Mouse (Mus musculus): ENCODE measurements around the gene Hist1h2bf. TPM values are rescaled to one million over a fixed set of nuclear protein-coding genes. Genes with fewer than 3 reads are reported as not detected.
"Not testable (repeated sequence)": the region's sequence is repeated elsewhere in the genome, so short reads cannot be mapped to it uniquely, and the experiment has no call there.

Gene Hist1h2bf
- total RNA-seq, 2 experiments from 2014 or later = 47.0 to 49.6 TPM

GRCm38 (mm10) chr13:23534368-23535131 lies 39.4 kb downstream of the Hist1h2bf start:
- no peak for DNase-seq
- intact Hi-C loops (cut with DNase I; ENCODE audit: low total_unique reads) = no loop called here

- intact Hi-C loops (cut with DNase I; ENCODE audit: low total_unique reads) = not testable (repeated sequence)
- peak; percentile 36 for DNase-seq
Observed at GRCm38 (mm10) chr13:23533560-23534367, 40.2 kb downstream of the Hist1h2bf start, which contains the start of gene Hist1h2af. TSS of gene Hist1h2af (plus strand) at chr13:23533906.

- intact Hi-C loops (cut with DNase I; ENCODE audit: low total_unique reads) = no loop called here
- DNase-seq = no peak
Observed at GRCm38 (mm10) chr13:23532262-23533075, 41.5 kb downstream of the Hist1h2bf start.

- intact Hi-C loops (cut with DNase I; ENCODE audit: low total_unique reads) = no loop called here
- peak; percentile 91 for DNase-seq
Observed at GRCm38 (mm10) chr13:23530901-23531875, 42.8 kb downstream of the Hist1h2bf start, which contains the start of gene Hist1h4h. TSS of gene Hist1h4h (plus strand) at chr13:23531050.

GRCm38 (mm10) chr13:23530181-23530900 lies 43.7 kb downstream of the Hist1h2bf start:
- DNase-seq = peak; percentile 28
- intact Hi-C loops (cut with DNase I; ENCODE audit: low total_unique reads) = no loop called here

GRCm38 (mm10) chr13:23529480-23530165 lies 44.4 kb downstream of the Hist1h2bf start:
- no peak for DNase-seq
- intact Hi-C loops (cut with DNase I; ENCODE audit: low total_unique reads) = loop anchor here (10.0 kb wide), 1 partner anchor 1505 kb away; no protein-coding TSS in a partner anchor

- no peak for DNase-seq
- intact Hi-C loops (cut with DNase I; ENCODE audit: low total_unique reads) = loop anchor here (10.0 kb wide), 1 partner anchor 1504 kb away; no protein-coding TSS in a partner anchor
Observed at GRCm38 (mm10) chr13:23529005-23529404, 45.0 kb downstream of the Hist1h2bf start.

- peak; percentile 81 for DNase-seq
- intact Hi-C loops (cut with DNase I; ENCODE audit: low total_unique reads) = loop anchor here (10.0 kb wide), 1 partner anchor 1502 kb away; no protein-coding TSS in a partner anchor
Observed at GRCm38 (mm10) chr13:23526312-23526711, 47.7 kb downstream of the Hist1h2bf start.

- intact Hi-C loops (cut with DNase I; ENCODE audit: low total_unique reads) = loop anchor here (10.0 kb wide), 1 partner anchor 1501 kb away; no protein-coding TSS in a partner anchor
- DNase-seq = no peak
Observed at GRCm38 (mm10) chr13:23525901-23526300, 48.1 kb downstream of the Hist1h2bf start.

- peak; percentile 70 for DNase-seq
- intact Hi-C loops (cut with DNase I; ENCODE audit: low total_unique reads) = loop anchor here (10.0 kb wide), 1 partner anchor 1500 kb away; no protein-coding TSS in a partner anchor
Observed at GRCm38 (mm10) chr13:23524654-23525053, 49.3 kb downstream of the Hist1h2bf start.

GRCm38 (mm10) chr13:23523976-23524375 lies 50.0 kb downstream of the Hist1h2bf start:
- intact Hi-C loops (cut with DNase I; ENCODE audit: low total_unique reads) = loop anchor here (10.0 kb wide), 1 partner anchor 1499 kb away; no protein-coding TSS in a partner anchor
- no peak for DNase-seq

Small RNA genes lying within 50 kb of the gene (microRNA-seq; reads per million reads assigned to microRNA genes)
- 0 reads per million in 2 experiments for gene Gm44297
- 0 reads per million in 2 experiments for gene Gm44359
- 0 reads per million in 2 experiments for gene Gm44394

Other genes starting within 250 kb of the Hist1h2bf start
- 10 to 100 TPM; 11.5 TPM for gene Zfp322a, start 205.0 kb downstream of the Hist1h2bf start, total RNA-seq (2021)
- 1 to 10 TPM; 4.5 to 4.7 TPM for gene Abt1, start 150.3 kb downstream of the Hist1h2bf start, total RNA-seq (2021)
- gene Btn1a1, start 108.3 kb downstream of the Hist1h2bf start, total RNA-seq (2021) = not detected
- gene Btn2a2, start 85.3 kb downstream of the Hist1h2bf start, total RNA-seq (2021) = not detected
- gene Hist1h4h, start 43.1 kb downstream of the Hist1h2bf start, total RNA-seq (2021) = 100 to 1,000 TPM; 281 to 294 TPM
- 10 to 100 TPM; 61.2 to 77.1 TPM for gene Hist1h2af, start 40.3 kb downstream of the Hist1h2bf start, total RNA-seq (2021)
- 10 to 100 TPM; 19.9 to 21.2 TPM for gene Hist1h3g, start 38.8 kb downstream of the Hist1h2bf start, total RNA-seq (2021)
- 1 to 10 TPM; 5.5 to 5.7 TPM for gene Hist1h2bh, start 30.8 kb downstream of the Hist1h2bf start, total RNA-seq (2021)
- gene Hist1h3f, start 30.1 kb downstream of the Hist1h2bf start, total RNA-seq (2021) = 10 to 100 TPM; 24.2 to 25.2 TPM
- gene Hist1h4f, start 22.5 kb downstream of the Hist1h2bf start, total RNA-seq (2021) = 100 to 1,000 TPM; 118 to 120 TPM
- gene Hist1h1d, start 20.9 kb downstream of the Hist1h2bf start, total RNA-seq (2021) = 1 to 10 TPM; 8.2 to 9.3 TPM
- 10 to 100 TPM; 54.8 to 55.8 TPM for gene Hist1h3e, start 11.8 kb downstream of the Hist1h2bf start, total RNA-seq (2021)
- 10 to 100 TPM; 15.2 to 16.6 TPM for gene Hist1h2ae, start 3.0 kb downstream of the Hist1h2bf start, total RNA-seq (2021)
- 100 to 1,000 TPM; 102 to 113 TPM for gene Hist1h2bg, start 2.8 kb downstream of the Hist1h2bf start, total RNA-seq (2021)
- 10 to 100 TPM; 13.9 to 14.8 TPM for gene Hist1h2ad, start 185 bp upstream of the Hist1h2bf start, total RNA-seq (2021)
- 10 to 100 TPM; 13.5 to 15.2 TPM for gene Hist1h3d, start 1.6 kb upstream of the Hist1h2bf start, total RNA-seq (2021)
- gene Hist1h4d, start 7.4 kb upstream of the Hist1h2bf start, total RNA-seq (2021) = 10 to 100 TPM; 88.4 to 95.8 TPM
- gene Hist1h2be, start 46.9 kb upstream of the Hist1h2bf start, total RNA-seq (2021) = 10 to 100 TPM; 25.3 to 25.8 TPM
- gene Hist1h1e, start 48.4 kb upstream of the Hist1h2bf start, total RNA-seq (2021) = 100 to 1,000 TPM in 1 of 2 experiments, 10 to 100 TPM in 1; 91.2 to 121 TPM
- 1 to 10 TPM; 3.1 to 3.7 TPM for gene Hist1h2ac, start 109.8 kb upstream of the Hist1h2bf start, total RNA-seq (2021)
- 10 to 100 TPM; 75.5 to 80.0 TPM for gene Hist1h2bc, start 110.0 kb upstream of the Hist1h2bf start, total RNA-seq (2021)
- not detected for gene Hist1h1t, start 121.6 kb upstream of the Hist1h2bf start, total RNA-seq (2021)
- gene Hist1h4c, start 124.3 kb upstream of the Hist1h2bf start, total RNA-seq (2021) = 10 to 100 TPM; 94.2 to 99.8 TPM
- 10 to 100 TPM; 15.3 to 17.6 TPM for gene Hfe, start 136.7 kb upstream of the Hist1h2bf start, total RNA-seq (2021)
- gene Hist1h1c, start 164.6 kb upstream of the Hist1h2bf start, total RNA-seq (2021) = 100 to 1,000 TPM; 258 to 269 TPM
- 10 to 100 TPM; 31.6 to 33.2 TPM for gene Hist1h3c, start 171.4 kb upstream of the Hist1h2bf start, total RNA-seq (2021)
- gene Hist1h2bb, start 172.5 kb upstream of the Hist1h2bf start, total RNA-seq (2021) = 10 to 100 TPM; 42.8 to 44.6 TPM
- gene Hist1h2ab, start 176.9 kb upstream of the Hist1h2bf start, total RNA-seq (2021) = 10 to 100 TPM; 67.6 to 81.2 TPM
- 10 to 100 TPM; 86.8 to 91.4 TPM for gene Hist1h3b, start 178.1 kb upstream of the Hist1h2bf start, total RNA-seq (2021)
- 10 to 100 TPM; 56.8 to 62.2 TPM for gene Hist1h4b, start 182.8 kb upstream of the Hist1h2bf start, total RNA-seq (2021)
- gene Hist1h4a, start 187.0 kb upstream of the Hist1h2bf start, total RNA-seq (2021) = 10 to 100 TPM; 55.4 to 68.5 TPM
- gene Hist1h3a, start 188.2 kb upstream of the Hist1h2bf start, total RNA-seq (2021) = 10 to 100 TPM; 70.9 to 73.7 TPM
- gene Hist1h1a, start 189.5 kb upstream of the Hist1h2bf start, total RNA-seq (2021) = 10 to 100 TPM; 45.7 to 47.5 TPM
- gene Trim38, start 195.7 kb upstream of the Hist1h2bf start, total RNA-seq (2021) = not detected
- not detected for gene Slc17a2, start 232.8 kb upstream of the Hist1h2bf start, total RNA-seq (2021)

All from gastrocnemius, postnatal 14 days (tissue).